Mouse (Mus musculus): ENCODE results near the gene Kdm2b. TPM values are rescaled to one million over a fixed set of nuclear protein-coding genes. Genes with fewer than 3 reads are reported as not detected.
A peak's percentile ranks its signal among the peaks of the same experiment; 100 is the strongest.

Gene Kdm2b
- polyA plus RNA-seq, 1 experiment from 2014 or later: 101 TPM

GRCm38 (mm10) chr5:123023049-123023448 lies 33.4 kb upstream of the Kdm2b start:
- Histone ChIP-seq H3K4me1 (replicated peaks) (peaks cover 28% of the 10 kb centered on the region), H3K9ac (no peak overlapping the region), H3K9me3 (no peaks in the 10 kb centered on the region), H3K27me3 (no peaks in the 10 kb centered on the region), H3K4me3 (no peak overlapping the region), H3K27ac (no peak overlapping the region), H3K4me2 (no peak overlapping the region), H3K36me3 (no peaks in the 10 kb centered on the region)
- no peak for ATAC-seq (ENCODE audit: low FRiP score)
- WGBS: 89% methylated on average over 6 of the region's 6 CpGs

DNA sequence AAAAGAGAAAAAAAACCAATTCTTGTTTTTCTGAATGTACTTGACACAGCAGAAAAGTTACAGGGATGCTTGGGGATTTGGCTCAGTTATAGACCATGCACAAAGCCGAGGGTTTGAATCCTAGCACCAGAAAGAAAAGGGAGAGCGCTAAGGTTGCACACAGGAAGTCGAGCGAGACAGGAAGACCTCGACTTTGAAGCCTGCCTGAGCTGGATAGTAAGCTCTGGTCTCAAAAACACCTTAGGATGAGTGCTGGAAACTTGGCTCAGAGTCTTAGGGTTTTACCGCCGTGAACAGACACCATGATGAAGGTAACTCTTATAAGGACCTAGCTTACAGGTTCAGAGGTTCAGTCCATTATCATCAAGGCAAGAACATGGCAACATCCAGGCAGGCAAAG lies 31.8 kb upstream of the Kdm2b start:
- Histone ChIP-seq H3K36me3 (no peaks in the 10 kb centered on the region), H3K4me1 (replicated peaks) (peaks cover 41% of the 10 kb centered on the region)
- WGBS: 92% methylated on average over 7 of the region's 7 CpGs

DNA sequence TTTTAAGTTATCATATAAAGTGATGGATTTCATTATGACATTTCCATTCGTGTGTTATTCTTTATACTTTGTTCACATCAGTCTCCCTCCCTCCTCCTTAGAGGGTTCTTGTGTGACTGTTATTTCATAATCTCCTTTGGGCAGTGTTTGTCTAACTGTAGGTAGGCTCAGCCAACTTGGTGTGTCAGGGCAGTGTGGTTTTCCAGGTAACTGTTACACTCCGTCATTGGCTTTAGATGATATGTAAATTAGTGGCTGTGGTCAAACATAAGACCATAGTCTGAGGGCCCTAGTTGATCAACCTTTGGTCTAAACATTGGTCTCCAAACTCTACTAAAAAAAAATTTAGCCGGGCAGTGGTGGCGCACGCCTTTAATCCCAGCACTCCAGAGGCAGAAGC lies 30.8 kb upstream of the Kdm2b start:
- H3K27ac ChIP-seq: peak overlapping the region; percentile 84; the same call in 1 of the 2 replicates
- no peak overlapping the region for H3K4me2 ChIP-seq
- no peaks in the 10 kb centered on the region for H3K9me3 ChIP-seq
- peaks cover 46% of the 10 kb centered on the region for H3K4me1 ChIP-seq (replicated peaks)
- H3K4me3 ChIP-seq: no peak overlapping the region
- ATAC-seq (ENCODE audit: low FRiP score): no peak
- 91% methylated on average over 5 of the region's 5 CpGs for WGBS
- no peak overlapping the region for H3K9ac ChIP-seq
- H3K27me3 ChIP-seq: no peaks in the 10 kb centered on the region
- no peaks in the 10 kb centered on the region for H3K36me3 ChIP-seq

More for the DNA sequence above, 31.8 kb upstream of the Kdm2b start:
- Histone ChIP-seq H3K4me3 (no peak overlapping the region), H3K9me3 (no peaks in the 10 kb centered on the region), H3K4me2 (no peak overlapping the region), H3K27me3 (no peaks in the 10 kb centered on the region), H3K9ac (no peak overlapping the region), H3K27ac (no peak overlapping the region)
- ATAC-seq (ENCODE audit: low FRiP score): no peak

GRCm38 (mm10) chr5:123019336-123020016 lies 29.9 kb upstream of the Kdm2b start:
- peak overlapping the region; percentile 4; the same call in 1 of the 2 replicates for H3K4me2 ChIP-seq
- H3K27ac ChIP-seq: peak overlapping the region; percentile 84
- H3K4me1 ChIP-seq (replicated peaks): peaks cover 49% of the 10 kb centered on the region
- H3K36me3 ChIP-seq: no peaks in the 10 kb centered on the region
- no peak; the same call in 1 of the 2 replicates for ATAC-seq (ENCODE audit: low FRiP score)
- no peaks in the 10 kb centered on the region for H3K9me3 ChIP-seq
- H3K27me3 ChIP-seq: no peaks in the 10 kb centered on the region
- no peak overlapping the region for H3K4me3 ChIP-seq
- 53% methylated on average over 10 of the region's 10 CpGs for WGBS
- peak overlapping the region; percentile 53; the same call in 1 of the 2 replicates for H3K9ac ChIP-seq

GRCm38 (mm10) chr5:123017504-123017903 lies 27.9 kb upstream of the Kdm2b start:
- no peaks in the 10 kb centered on the region for H3K9me3 ChIP-seq
- no peak overlapping the region for H3K9ac ChIP-seq
- no peak for ATAC-seq (ENCODE audit: low FRiP score)
- no peaks in the 10 kb centered on the region for H3K36me3 ChIP-seq
- 82% methylated on average over 4 of the region's 4 CpGs for WGBS
- no peaks in the 10 kb centered on the region for H3K27me3 ChIP-seq
- no peak overlapping the region for H3K27ac ChIP-seq
- H3K4me1 ChIP-seq (replicated peaks): peaks cover 54% of the 10 kb centered on the region
- no peak overlapping the region for H3K4me2 ChIP-seq
- H3K4me3 ChIP-seq: no peak overlapping the region

DNA sequence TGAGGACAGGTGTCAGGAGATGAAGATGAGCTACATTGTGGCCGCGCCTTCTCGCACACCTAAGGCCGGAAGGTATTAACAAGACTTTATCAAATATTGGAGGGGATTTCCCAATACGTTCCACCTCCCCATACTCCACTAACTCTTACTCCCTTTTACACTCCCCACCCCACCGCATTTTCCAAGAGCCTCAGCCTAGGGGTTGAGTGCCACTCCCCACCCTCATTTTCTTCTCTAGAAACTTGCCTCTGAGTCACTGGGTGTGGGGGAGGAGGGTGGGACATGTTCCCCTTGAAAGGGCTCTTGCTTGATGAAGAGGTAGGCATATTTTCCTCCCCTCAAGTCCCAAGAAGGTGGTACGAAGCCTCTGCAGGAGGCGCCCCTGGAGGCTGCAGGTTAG lies 26.3 kb upstream of the Kdm2b start:
- no peaks in the 10 kb centered on the region for H3K36me3 ChIP-seq
- peak overlapping the region; percentile 93 for H3K27ac ChIP-seq
- H3K4me3 ChIP-seq: peak overlapping the region; percentile 74
- H3K4me1 ChIP-seq (replicated peaks): peaks cover 54% of the 10 kb centered on the region
- H3K4me2 ChIP-seq: peak overlapping the region; percentile 83
- no peaks in the 10 kb centered on the region for H3K9me3 ChIP-seq
- WGBS: 22% methylated on average over 8 of the region's 8 CpGs
- no peak for ATAC-seq (ENCODE audit: low FRiP score)
- H3K9ac ChIP-seq: peak overlapping the region; percentile 86
- no peaks in the 10 kb centered on the region for H3K27me3 ChIP-seq

GRCm38 (mm10) chr5:123014753-123015701 lies 25.4 kb upstream of the Kdm2b start, which contains the start of gene Orai1:
Gene Orai1 (plus strand): TSS chr5:123015074.
- peak within 1 kb of the TSS; percentile 93 for H3K27ac ChIP-seq
- no peaks in the 10 kb centered on the region for H3K27me3 ChIP-seq
- peak within 1 kb of the TSS; percentile 83 for H3K4me2 ChIP-seq
- H3K9me3 ChIP-seq: no peaks in the 10 kb centered on the region
- ATAC-seq (ENCODE audit: low FRiP score): peak; percentile 95
- H3K9ac ChIP-seq: peak within 1 kb of the TSS; percentile 86
- peaks cover 54% of the 10 kb centered on the region for H3K4me1 ChIP-seq (replicated peaks)
- no peaks in the 10 kb centered on the region for H3K36me3 ChIP-seq
- WGBS: under 1% methylated on average over 96 of the region's 106 CpGs
- H3K4me3 ChIP-seq: peak within 1 kb of the TSS; percentile 74

GRCm38 (mm10) chr5:123013599-123014315 lies 24.1 kb upstream of the Kdm2b start:
- WGBS: 63% methylated on average over 9 of the region's 9 CpGs
- H3K4me1 ChIP-seq (replicated peaks): peaks cover 49% of the 10 kb centered on the region
- ATAC-seq (ENCODE audit: low FRiP score): no peak
- no peak overlapping the region for H3K4me3 ChIP-seq
- H3K4me2 ChIP-seq: no peak overlapping the region
- H3K27ac ChIP-seq: no peak overlapping the region
- no peaks in the 10 kb centered on the region for H3K36me3 ChIP-seq
- no peaks in the 10 kb centered on the region for H3K27me3 ChIP-seq
- no peaks in the 10 kb centered on the region for H3K9me3 ChIP-seq
- H3K9ac ChIP-seq: no peak overlapping the region

DNA sequence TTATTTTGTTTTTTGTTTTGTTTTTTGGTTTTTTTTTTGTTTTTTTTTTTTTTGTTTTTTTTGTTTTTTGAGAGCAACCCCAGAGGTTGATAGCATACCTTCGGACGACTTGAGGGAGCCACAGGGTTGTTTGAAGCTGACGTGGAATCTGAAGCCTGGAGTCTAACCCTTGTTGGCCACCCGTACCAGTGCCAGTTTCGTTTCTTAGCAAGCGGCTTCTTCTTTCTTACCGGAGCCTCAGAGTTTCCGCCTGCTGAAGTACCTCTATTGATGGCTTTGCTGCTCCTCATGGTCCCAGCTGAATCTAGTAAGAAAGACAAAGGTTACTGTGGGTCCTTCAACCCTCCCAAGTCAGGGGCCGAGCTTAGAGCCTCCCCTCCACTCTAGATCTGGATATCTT lies 22.1 kb upstream of the Kdm2b start:
- whole genome bisulfite sequencing: 91% methylated on average over 9 of the region's 9 CpGs
- Histone ChIP-seq H3K27ac (no peak overlapping the region), H3K27me3 (no peaks in the 10 kb centered on the region), H3K4me1 (replicated peaks) (peaks cover 30% of the 10 kb centered on the region), H3K9me3 (no peaks in the 10 kb centered on the region), H3K4me2 (no peak overlapping the region), H3K9ac (no peak overlapping the region), H3K4me3 (no peak overlapping the region), H3K36me3 (no peaks in the 10 kb centered on the region)
- ATAC-seq (ENCODE audit: low FRiP score): no peak

DNA sequence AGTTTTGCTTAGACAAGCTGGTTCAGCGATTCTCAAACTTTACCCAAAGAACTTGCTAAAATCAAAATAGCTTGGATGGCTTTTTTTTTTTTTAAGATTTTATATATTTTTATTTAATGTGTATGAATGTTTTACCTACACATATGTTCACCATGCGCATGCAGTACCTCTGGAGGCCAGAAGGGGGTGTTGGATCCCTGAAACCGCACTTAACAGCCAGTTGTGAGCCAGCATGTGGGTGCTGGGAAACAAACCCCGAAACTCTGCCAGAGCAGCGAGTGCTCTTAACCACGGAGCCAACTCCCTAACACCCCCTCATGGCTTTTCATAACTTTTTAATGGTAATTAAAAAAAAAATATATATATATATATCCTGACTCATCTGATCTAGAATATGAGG lies 21.2 kb upstream of the Kdm2b start:
- no peak overlapping the region for H3K9ac ChIP-seq
- WGBS: 95% methylated on average over 6 of the region's 6 CpGs
- H3K9me3 ChIP-seq: no peaks in the 10 kb centered on the region
- no peak overlapping the region for H3K27ac ChIP-seq
- H3K4me1 ChIP-seq (replicated peaks): peaks cover 29% of the 10 kb centered on the region
- no peak overlapping the region for H3K4me2 ChIP-seq
- ATAC-seq (ENCODE audit: low FRiP score): no peak
- H3K36me3 ChIP-seq: no peaks in the 10 kb centered on the region
- H3K4me3 ChIP-seq: no peak overlapping the region
- H3K27me3 ChIP-seq: no peaks in the 10 kb centered on the region

- no peak overlapping the region for H3K9ac ChIP-seq
- no peak overlapping the region for H3K4me2 ChIP-seq
- H3K4me1 ChIP-seq (replicated peaks): peaks cover 28% of the 10 kb centered on the region
- 64% methylated on average over 11 of the region's 11 CpGs for WGBS
- H3K9me3 ChIP-seq: no peaks in the 10 kb centered on the region
- no peak overlapping the region for H3K4me3 ChIP-seq
- no peak for ATAC-seq (ENCODE audit: low FRiP score)
- no peaks in the 10 kb centered on the region for H3K36me3 ChIP-seq
- H3K27ac ChIP-seq: no peak overlapping the region
- H3K27me3 ChIP-seq: no peaks in the 10 kb centered on the region
Measured at GRCm38 (mm10) chr5:123009873-123010272, 20.2 kb upstream of the Kdm2b start.

Measured in hindbrain, embryonic 13.5 days (tissue).